Mouse (Mus musculus) cerebellum, adult 2 months (tissue): ENCODE data around the gene Rab40b.

Experiments used
- CTCF ChIP-seq: fragments of 200-500 bp; IDR thresholded peaks from 2 replicates; pipeline ENCODE4 v1.5.1; 2011; ENCODE audit warnings: low read depth, mild to moderate bottlenecking, control low read depth, low read length, moderate library complexity, borderline replicate concordance; ENCODE audit not compliant: insufficient read depth
- POLR2A ChIP-seq: fragments of 200-500 bp; IDR thresholded peaks from 2 replicates; pipeline ENCODE4 v1.6.1; 2011; ENCODE audit warnings: low read length, control low read depth, borderline replicate concordance; ENCODE audit not compliant: insufficient read depth

DNA sequence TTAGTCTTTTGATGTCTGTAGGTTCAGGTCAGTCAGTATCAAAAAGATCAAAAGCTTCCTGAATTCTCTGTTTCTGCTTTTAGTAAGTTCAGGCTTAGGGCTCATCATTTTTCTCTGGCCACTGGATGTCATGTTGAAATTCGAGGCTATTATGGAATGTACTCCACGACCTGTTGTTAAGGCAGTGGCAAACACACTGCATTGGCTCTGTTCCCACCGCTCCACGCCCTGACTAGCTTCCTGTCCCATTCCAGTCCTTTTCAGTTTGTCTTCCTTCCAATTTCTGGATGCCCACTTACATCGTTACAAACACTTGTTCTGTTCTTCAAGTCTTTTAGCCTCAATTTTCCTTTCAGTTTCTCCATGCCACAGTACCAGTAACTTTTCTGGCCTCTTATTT, 27.3 kb upstream of the Rab40b start:
- no peak for TF ChIP-seq CTCF
- no peak for TF ChIP-seq POLR2A
